In genomic region chr8:89042560-89043370, GRCm38 (mm10) we compare ENCODE assay signal across 8 mouse cellular contexts. TPM values are rescaled to one million over a fixed set of nuclear protein-coding genes. Genes with fewer than 3 reads are reported as not detected.
DNase-seq lines count a peak whose midpoint lies in the region; ATAC-seq and TF ChIP-seq lines count a peak whose summit lies in the region.

No protein-coding gene starts in this region.

- no peaks in the 10 kb centered on the region for H3K27me3 ChIP-seq in Patski
- H3K27me3 ChIP-seq in kidney, adult 2 months (replicated peaks; ENCODE audit: control insufficient read depth, insufficient read depth, low read length), result no peaks in the 10 kb centered on the region; the same call in 1 of the 2 replicates
- H3K27me3 ChIP-seq in limb, embryonic 10.5 days (ENCODE audit: low read depth, poor library complexity, severe bottlenecking), result peaks cover 49% of the 10 kb centered on the region
- H3K27me3 ChIP-seq in neural tube, embryonic 15.5 days (replicated peaks), result peaks cover 12% of the 10 kb centered on the region; the same call in 1 of the 2 replicates

- peak overlapping the region; percentile 87 for H3K4me3 ChIP-seq in kidney, adult 2 months (ENCODE audit: insufficient read depth, low read depth, low read length)
- peak overlapping the region; percentile 89 for H3K4me3 ChIP-seq in limb, embryonic 10.5 days
- peak overlapping the region; percentile 54 for H3K4me3 ChIP-seq in neural tube, embryonic 15.5 days (replicated peaks)

- peak overlapping the region; percentile 91 for H3K27ac ChIP-seq in kidney, adult 2 months (ENCODE audit: insufficient read depth, low read depth, low read length)
- H3K27ac ChIP-seq in limb, embryonic 10.5 days, result peak overlapping the region; percentile 98
- H3K27ac ChIP-seq in neural tube, embryonic 15.5 days (replicated peaks), result peak overlapping the region; percentile 90

- DNase-seq in Patski (ENCODE audit: low read depth, low spot score), result no peak
- peak; percentile 63 to 65 for DNase-seq in cerebellum, postnatal 14 days
- peak; percentile 56 to 70 for DNase-seq in frontal cortex, postnatal 25 days (ENCODE audit: low spot score in 2 of 2)
- peak; percentile 86 for DNase-seq in kidney, adult 2 months
- DNase-seq in limb, embryonic 10.5 days (ENCODE audit: low spot score), result peak; percentile 89
- DNase-seq in B cell, adult 2 months, result no peak

- no peak for TF ChIP-seq POLR2A in kidney, adult 2 months (IDR thresholded peaks at IDR 0.05; ENCODE audit: low read depth, low read length)

- H3K4me2 ChIP-seq in neural tube, embryonic 15.5 days, result peak overlapping the region; percentile 90

- no peaks in the 10 kb centered on the region; the same call in 1 of the 2 replicates for H3K36me3 ChIP-seq in kidney, adult 2 months (ENCODE audit: control insufficient read depth, insufficient read depth, low read length)
- H3K36me3 ChIP-seq in limb, embryonic 10.5 days, result no peaks in the 10 kb centered on the region
- H3K36me3 ChIP-seq in neural tube, embryonic 15.5 days, result no peaks in the 10 kb centered on the region

- WGBS in kidney, adult 2 months, result under 1% methylated on average over 79 of the region's 80 CpGs
- WGBS in limb, embryonic 10.5 days, result under 1% methylated on average over 80 of the region's 80 CpGs
- under 1% methylated on average over 76 of the region's 80 CpGs for WGBS in neural tube, embryonic 15.5 days

- H3K9ac ChIP-seq in neural tube, embryonic 15.5 days (replicated peaks), result peak overlapping the region; percentile 61

- CTCF ChIA-PET in Patski (lab: Charles Lee), result no interaction called here

- ATAC-seq in Patski, result peak; percentile 78
- peak; percentile 70 for ATAC-seq in neural tube, embryonic 15.5 days (ENCODE audit: low FRiP score)
- ATAC-seq in megakaryocyte-erythroid progenitor cell, adult 5-6 weeks (replicated peaks; ENCODE audit: low FRiP score, low TSS enrichment, poor library complexity, severe bottlenecking), result no peak

- TF ChIP-seq CTCF in Patski (IDR thresholded peaks at IDR 0.05), result no peak
- TF ChIP-seq CTCF in kidney, adult 2 months (conservative IDR thresholded peaks at IDR 0.05; ENCODE audit: insufficient read depth, insufficient read length, low read depth, low read length), result no peak

- no peaks in the 10 kb centered on the region for H3K9me3 ChIP-seq in limb, embryonic 10.5 days (replicated peaks)
- H3K9me3 ChIP-seq in neural tube, embryonic 15.5 days (replicated peaks), result no peaks in the 10 kb centered on the region

- in situ Hi-C loops in Patski (cut with MboI; ENCODE audit: low pct_unique_long_range_greater_than_20kb), result no loop called here

- POLR2A ChIA-PET in Patski (lab: Charles Lee), result interaction anchor here (0.6 to 1.3 kb wide), 3 partner anchors 275 to 1678 kb away, joined by 3 read pairs; no protein-coding TSS in a partner anchor

- peaks cover 4% of the 10 kb centered on the region for H3K4me1 ChIP-seq in kidney, adult 2 months (ENCODE audit: control insufficient read depth, insufficient read depth, low read length)
- H3K4me1 ChIP-seq in limb, embryonic 10.5 days, result peaks cover 62% of the 10 kb centered on the region
- peaks cover 58% of the 10 kb centered on the region for H3K4me1 ChIP-seq in neural tube, embryonic 15.5 days

RNA-seq across cellular contexts. Expression of gene Sall1, which starts 1.2 kb away (rescaled TPM):
- 31.7 TPM for polyA plus RNA-seq in Patski (2021)
- polyA plus RNA-seq in kidney, adult 2 months (2012; rRNA removed), result 26.0 and 34.0 TPM in 2 replicates
- polyA plus RNA-seq in limb, embryonic 10.5 days (2016; fragmentation: Nextera tagmentation; extraction: Ambion mirVana), result 12.8 and 18.3 TPM in 2 replicates
- polyA plus RNA-seq in neural tube, embryonic 15.5 days (2015; fragmentation: Nextera tagmentation; extraction: Ambion mirVana), result 11.6 and 11.7 TPM in 2 replicates
- not detected in 2 replicates for total RNA-seq in megakaryocyte-erythroid progenitor cell, adult 5-6 weeks (2014; fragmentation: Nextera tagmentation)
- total RNA-seq in megakaryocyte-erythroid progenitor cell, adult 5-6 weeks (2017), result not detected in 2 replicates

Comparison
In these comparisons a context has a peak if more than half of its experiments do, and no peak if none do; other contexts are left out.
1. DNase-seq: peak in cerebellum, postnatal 14 days (2 of 2), frontal cortex, postnatal 25 days (2 of 2), kidney, adult 2 months (single experiment) and limb, embryonic 10.5 days (single experiment); none in Patski (single experiment) and B cell, adult 2 months (0 of 2).
2. Peak in every context shown above with its lines, with median percentiles within 50 percentile points of each other: H3K27ac ChIP-seq and H3K4me3 ChIP-seq.